In genomic region chr7:134937471-134937926, GRCm38 (mm10) we compare ENCODE assay signal across 9 mouse cellular contexts. TPM values are rescaled to one million over a fixed set of nuclear protein-coding genes. Genes with fewer than 3 reads are reported as not detected.
A peak's percentile ranks its signal among the peaks of the same experiment; 100 is the strongest.
DNase-seq lines count a peak whose midpoint lies in the region; ATAC-seq lines count a peak whose summit lies in the region.
"Had no signal": no experiment of that assay in that cellular context is flagged by ENCODE, and none has a peak within 500 bp of the region (broad histone marks: within the 10 kb centered on the region; RNA-seq: fewer than 3 reads in every experiment).

No protein-coding gene starts in this region.

- DNase-seq in heart, postnatal 25 days (ENCODE audit: low spot score), result no peak
- peak; percentile 14 for DNase-seq in ES-CJ7 (ENCODE audit: low read depth, low spot score)
- DNase-seq in embryonic facial prominence, embryonic 11.5 days (ENCODE audit: low spot score), result peak; percentile 17
- peak; percentile 93 for DNase-seq in midbrain, embryonic 11.5 days (ENCODE audit: low spot score, missing footprints)
- no peak for DNase-seq in spleen, postnatal 36 days (ENCODE audit: low spot score in 2 of 2)
- no peak for DNase-seq in gastrocnemius, postnatal 14 days

- peaks cover 6% of the 10 kb centered on the region; the same call in 1 of the 2 replicates for H3K36me3 ChIP-seq in heart, embryonic 13.5 days
- no peaks in the 10 kb centered on the region for H3K36me3 ChIP-seq in embryonic facial prominence, embryonic 11.5 days (replicated peaks; ENCODE audit: control insufficient read depth, insufficient read depth, low read depth, low read length)
- no peaks in the 10 kb centered on the region for H3K36me3 ChIP-seq in hindbrain, embryonic 15.5 days
- H3K36me3 ChIP-seq in midbrain, embryonic 11.5 days (ENCODE audit: control insufficient read depth, insufficient read depth, low read length), result no peaks in the 10 kb centered on the region

- ATAC-seq in heart, embryonic 13.5 days (ENCODE audit: extremely low read depth, insufficient number of reproducible peaks, low FRiP score, low TSS enrichment), result 0 out of 2 replicates have a peak, but pooled peaks have one; percentile 51
- peak; percentile 31; the same call in 1 of the 2 replicates for ATAC-seq in embryonic facial prominence, embryonic 11.5 days (replicated peaks; ENCODE audit: insufficient number of reproducible peaks, low FRiP score, low TSS enrichment, low read depth)
- peak; percentile 58 for ATAC-seq in hindbrain, embryonic 15.5 days (ENCODE audit: low FRiP score, low read depth)
- ATAC-seq in midbrain, embryonic 11.5 days (ENCODE audit: low FRiP score), result peak; percentile 68

- peaks cover 23% of the 10 kb centered on the region for H3K4me1 ChIP-seq in heart, embryonic 13.5 days
- H3K4me1 ChIP-seq in embryonic facial prominence, embryonic 11.5 days (ENCODE audit: control insufficient read depth, insufficient read depth, low read length), result peaks cover 5% of the 10 kb centered on the region; the same call in 1 of the 2 replicates
- H3K4me1 ChIP-seq in hindbrain, embryonic 15.5 days (replicated peaks), result peaks cover 33% of the 10 kb centered on the region
- peaks cover 10% of the 10 kb centered on the region for H3K4me1 ChIP-seq in midbrain, embryonic 11.5 days (ENCODE audit: control insufficient read depth, insufficient read depth, low read length)

- H3K27me3 ChIP-seq in heart, embryonic 13.5 days (replicated peaks), result peaks cover 51% of the 10 kb centered on the region
- H3K27me3 ChIP-seq in embryonic facial prominence, embryonic 11.5 days (ENCODE audit: control insufficient read depth, insufficient read depth, low read length), result peaks cover 5% of the 10 kb centered on the region; the same call in 1 of the 2 replicates
- peaks cover 8% of the 10 kb centered on the region; the same call in 1 of the 2 replicates for H3K27me3 ChIP-seq in hindbrain, embryonic 15.5 days
- peaks cover 24% of the 10 kb centered on the region for H3K27me3 ChIP-seq in midbrain, embryonic 11.5 days (ENCODE audit: control insufficient read depth, insufficient read depth, low read length)

- H3K27ac ChIP-seq in heart, embryonic 13.5 days (replicated peaks), result no peak overlapping the region
- no peak overlapping the region for H3K27ac ChIP-seq in embryonic facial prominence, embryonic 11.5 days (replicated peaks; ENCODE audit: low read depth, low read length)
- peak overlapping the region; percentile 82 for H3K27ac ChIP-seq in hindbrain, embryonic 15.5 days (replicated peaks)
- H3K27ac ChIP-seq in midbrain, embryonic 11.5 days (ENCODE audit: low read depth, low read length), result no peak overlapping the region

- peak overlapping the region; percentile 77 for H3K9ac ChIP-seq in heart, embryonic 13.5 days
- H3K9ac ChIP-seq in embryonic facial prominence, embryonic 11.5 days (replicated peaks; ENCODE audit: low read length), result peak overlapping the region; percentile 53
- H3K9ac ChIP-seq in hindbrain, embryonic 15.5 days, result peak overlapping the region; percentile 64
- H3K9ac ChIP-seq in midbrain, embryonic 11.5 days (ENCODE audit: low read length), result peak overlapping the region; percentile 45; the same call in 1 of the 2 replicates

- intact Hi-C loops in heart, postnatal 25 days (cut with DNase I), result no loop called here
- intact Hi-C loops in gastrocnemius, postnatal 14 days (cut with DNase I; ENCODE audit: low total_unique reads), result no loop called here

- H3K4me3 ChIP-seq in heart, embryonic 13.5 days, result peak overlapping the region; percentile 62
- H3K4me3 ChIP-seq in embryonic facial prominence, embryonic 11.5 days (ENCODE audit: low read depth, low read length), result peak overlapping the region; percentile 44
- H3K4me3 ChIP-seq in hindbrain, embryonic 15.5 days, result peak overlapping the region; percentile 69
- peak overlapping the region; percentile 50 for H3K4me3 ChIP-seq in midbrain, embryonic 11.5 days (ENCODE audit: low read depth, low read length)

- peak overlapping the region; percentile 97 for H3K4me2 ChIP-seq in heart, embryonic 13.5 days
- H3K4me2 ChIP-seq in embryonic facial prominence, embryonic 11.5 days (ENCODE audit: low read depth, low read length), result peak overlapping the region; percentile 84
- peak overlapping the region; percentile 93 for H3K4me2 ChIP-seq in hindbrain, embryonic 15.5 days
- peak overlapping the region; percentile 82 for H3K4me2 ChIP-seq in midbrain, embryonic 11.5 days

- no peaks in the 10 kb centered on the region for H3K9me3 ChIP-seq in heart, embryonic 13.5 days
- H3K9me3 ChIP-seq in embryonic facial prominence, embryonic 11.5 days (replicated peaks; ENCODE audit: control insufficient read depth, low read length), result no peaks in the 10 kb centered on the region
- no peaks in the 10 kb centered on the region for H3K9me3 ChIP-seq in hindbrain, embryonic 15.5 days
- no peaks in the 10 kb centered on the region for H3K9me3 ChIP-seq in midbrain, embryonic 11.5 days (ENCODE audit: control insufficient read depth, low read length)

- under 1% methylated on average over 32 of the region's 37 CpGs for WGBS in heart, embryonic 13.5 days
- WGBS in embryonic facial prominence, embryonic 11.5 days, result under 1% methylated on average over 33 of the region's 37 CpGs
- under 1% methylated on average over 28 of the region's 37 CpGs for WGBS in hindbrain, embryonic 15.5 days
- WGBS in midbrain, embryonic 11.5 days, result 1% methylated on average over 35 of the region's 37 CpGs

RNA-seq across cellular contexts. Expression of gene Fam196a, which starts 0.7 kb away (rescaled TPM):
- polyA plus RNA-seq in heart, embryonic 13.5 days (2015; fragmentation: Nextera tagmentation; extraction: Ambion mirVana), result 0.88 and 1.1 TPM in 2 replicates
- total RNA-seq in heart, postnatal 25 days (2021), result not detected
- polyA plus RNA-seq in embryonic facial prominence, embryonic 11.5 days (2014; fragmentation: Nextera tagmentation; extraction: Ambion mirVana), result 1.6 and 2.0 TPM in 2 replicates
- 10.8 and 11.9 TPM in 2 replicates for polyA plus RNA-seq in hindbrain, embryonic 15.5 days (2015; fragmentation: Nextera tagmentation; extraction: Ambion mirVana)
- 1.4 and 2.1 TPM in 2 replicates for polyA plus RNA-seq in midbrain, embryonic 11.5 days (2014; fragmentation: Nextera tagmentation; extraction: Ambion mirVana)
- under 1 TPM; 0.09 to 0.29 TPM for total RNA-seq in gastrocnemius, postnatal 14 days (2021)
- total RNA-seq: heart, adult 18-20 months had no signal

Comparison
In these comparisons a context has a peak if more than half of its experiments do, and no peak if none do; other contexts are left out.
1. DNase-seq: peak in ES-CJ7 (single experiment), embryonic facial prominence, embryonic 11.5 days (single experiment) and midbrain, embryonic 11.5 days (single experiment); none in heart, postnatal 25 days (single experiment), spleen, postnatal 36 days (0 of 2) and gastrocnemius, postnatal 14 days (single experiment).
2. Peak in every context shown above with its lines, with median percentiles within 50 percentile points of each other: ATAC-seq, H3K4me2 ChIP-seq, H3K4me3 ChIP-seq and H3K9ac ChIP-seq.